Mouse (Mus musculus) ES-Bruce4 (cell line): Measurements from ENCODE around the gene Rpl14.

Experiments
- CTCF ChIP-seq: IDR thresholded peaks from one replicate; pipeline ENCODE4 v1.8.1; 2011; ENCODE audit warnings: low read depth, low read length
- EP300 ChIP-seq: IDR thresholded peaks from 2 replicates; pipeline ENCODE4 v1.6.1; 2011; ENCODE audit warnings: low read depth, low read length; ENCODE audit not compliant: insufficient read depth
- POLR2A ChIP-seq: IDR thresholded peaks from one replicate; pipeline ENCODE4 v1.8.1; 2011; ENCODE audit warnings: low read length; ENCODE audit not compliant: insufficient read depth

- TF ChIP-seq POLR2A (no peak), EP300 (no peak), CTCF (no peak)
These were observed 42.3 kb upstream of the Rpl14 start for GRCm38 (mm10) chr9:120528815-120529510.
